Mouse (Mus musculus): ENCODE results near the gene Gm4303.
"Not testable (repeated sequence)": the region's sequence is repeated elsewhere in the genome, so short reads cannot be mapped to it uniquely, and the experiment has no call there.

The Gm4303 gene

DNA sequence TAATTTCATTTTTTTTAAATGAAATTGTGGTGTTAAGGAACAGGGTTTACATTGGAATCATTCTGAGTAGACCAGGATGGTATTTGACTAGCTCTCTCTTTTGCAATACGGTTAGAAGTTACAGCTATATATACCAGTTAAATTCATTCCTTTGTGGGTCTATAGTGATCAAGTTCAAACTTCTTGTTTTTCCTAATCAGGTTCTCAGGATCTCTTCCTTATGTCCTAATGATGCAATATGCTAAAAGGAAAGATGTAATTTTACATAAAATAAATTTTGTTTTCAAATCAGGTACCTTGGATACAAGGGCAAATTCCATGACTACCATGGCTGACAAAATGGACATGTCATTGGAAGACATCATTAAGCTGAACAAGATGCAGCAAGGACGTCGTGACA, at the start of gene Gm4303:
Gene Gm4303, plus strand, starts transcription at position 301 of the 400 bp plus-strand sequence.
- not testable (repeated sequence) for DNase-seq

DNA sequence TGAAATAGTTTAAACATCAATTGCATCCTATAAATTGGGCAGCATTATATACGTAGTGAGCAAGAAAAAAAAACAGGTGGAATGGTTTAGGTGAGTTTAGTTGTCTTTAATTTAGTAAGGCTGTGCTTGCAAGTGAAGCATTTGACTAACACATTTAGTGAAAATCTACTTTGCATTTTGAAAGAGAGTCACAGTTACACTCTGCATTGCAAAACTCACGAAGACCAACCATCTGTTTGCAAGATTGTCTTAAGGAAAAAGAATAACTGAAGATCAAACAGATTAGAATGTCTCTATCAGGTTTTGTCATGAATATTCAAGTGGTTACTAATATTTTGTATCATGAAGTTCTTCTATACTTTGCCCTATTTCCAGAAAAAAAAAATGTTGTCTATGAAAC, 49.7 kb upstream of the Gm4303 start:
- no peak for DNase-seq

GRCm38 (mm10) chr10:100300106-100300505, 45.7 kb upstream of the Gm4303 start:
- DNase-seq, result not testable (repeated sequence)

DNA sequence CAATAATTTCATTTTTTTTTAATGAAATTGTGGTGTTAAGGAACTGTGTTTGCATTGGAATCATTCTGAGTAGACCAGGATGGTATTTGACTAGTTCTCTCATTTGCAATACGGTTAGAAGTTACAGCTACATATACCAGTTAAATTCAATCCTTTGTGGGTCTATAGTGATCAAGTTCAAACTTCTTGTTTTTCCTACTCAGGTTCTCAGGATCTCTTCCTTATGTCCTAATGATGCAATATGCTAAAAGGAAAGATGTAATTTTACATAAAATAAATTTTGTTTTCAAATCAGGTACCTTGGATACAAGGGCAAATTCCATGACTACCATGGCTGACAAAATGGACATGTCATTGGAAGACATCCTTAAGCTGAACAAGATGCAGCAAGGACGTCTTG, 10.4 kb upstream of the Gm4303 start, which contains the start of gene Gm4301:
Gene Gm4301, plus strand, starts transcription at position 301 of the 400 bp plus-strand sequence.
- not testable (repeated sequence) for DNase-seq

DNA sequence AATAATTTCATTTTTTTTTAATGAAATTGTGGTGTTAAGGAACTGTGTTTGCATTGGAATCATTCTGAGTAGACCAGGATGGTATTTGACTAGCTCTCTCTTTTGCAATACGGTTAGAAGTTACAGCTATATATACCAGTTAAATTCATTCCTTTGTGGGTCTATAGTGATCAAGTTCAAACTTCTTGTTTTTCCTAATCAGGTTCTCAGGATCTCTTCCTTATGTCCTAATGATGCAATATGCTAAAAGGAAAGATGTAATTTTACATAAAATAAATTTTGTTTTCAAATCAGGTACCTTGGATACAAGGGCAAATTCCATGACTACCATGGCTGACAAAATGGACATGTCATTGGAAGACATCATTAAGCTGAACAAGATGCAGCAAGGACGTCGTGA, 5.2 kb upstream of the Gm4303 start, which contains the start of gene Gm4302:
Gene Gm4302, plus strand, starts transcription at position 301 of the 400 bp plus-strand sequence.
- not testable (repeated sequence) for DNase-seq

DNA sequence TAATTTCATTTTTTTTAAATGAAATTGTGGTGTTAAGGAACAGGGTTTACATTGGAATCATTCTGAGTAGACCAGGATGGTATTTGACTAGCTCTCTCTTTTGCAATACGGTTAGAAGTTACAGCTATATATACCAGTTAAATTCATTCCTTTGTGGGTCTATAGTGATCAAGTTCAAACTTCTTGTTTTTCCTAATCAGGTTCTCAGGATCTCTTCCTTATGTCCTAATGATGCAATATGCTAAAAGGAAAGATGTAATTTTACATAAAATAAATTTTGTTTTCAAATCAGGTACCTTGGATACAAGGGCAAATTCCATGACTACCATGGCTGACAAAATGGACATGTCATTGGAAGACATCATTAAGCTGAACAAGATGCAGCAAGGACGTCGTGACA, 5.0 kb downstream of the Gm4303 start, which contains the start of gene Gm4305:
Gene Gm4305, plus strand, starts transcription at position 301 of the 400 bp plus-strand sequence.
- DNase-seq, result not testable (repeated sequence)

DNA sequence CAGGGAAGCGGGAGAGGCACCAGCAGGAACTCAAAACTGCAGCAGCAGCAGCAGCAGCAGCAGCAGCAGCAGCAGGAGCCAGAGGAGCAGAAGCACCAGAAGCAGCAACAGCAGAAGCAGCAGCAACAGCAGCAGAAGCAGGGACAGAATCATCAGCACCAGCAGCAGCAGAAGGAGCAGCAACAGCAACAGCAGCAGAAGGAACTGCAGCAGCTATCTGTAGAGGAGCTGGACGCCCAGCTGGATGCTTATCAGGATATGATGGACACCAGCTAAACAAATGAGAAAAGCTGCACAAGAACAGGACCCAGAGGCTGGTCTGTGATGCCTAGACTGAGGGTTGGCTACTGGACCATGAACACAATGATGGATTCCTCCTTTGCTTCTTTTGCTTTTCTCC, 11.1 kb downstream of the Gm4303 start:
- DNase-seq, result peak; percentile 0 to 3

DNA sequence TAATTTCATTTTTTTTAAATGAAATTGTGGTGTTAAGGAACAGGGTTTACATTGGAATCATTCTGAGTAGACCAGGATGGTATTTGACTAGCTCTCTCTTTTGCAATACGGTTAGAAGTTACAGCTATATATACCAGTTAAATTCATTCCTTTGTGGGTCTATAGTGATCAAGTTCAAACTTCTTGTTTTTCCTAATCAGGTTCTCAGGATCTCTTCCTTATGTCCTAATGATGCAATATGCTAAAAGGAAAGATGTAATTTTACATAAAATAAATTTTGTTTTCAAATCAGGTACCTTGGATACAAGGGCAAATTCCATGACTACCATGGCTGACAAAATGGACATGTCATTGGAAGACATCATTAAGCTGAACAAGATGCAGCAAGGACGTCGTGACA, 15.3 kb downstream of the Gm4303 start, which contains the start of gene Gm4307:
Gene Gm4307, plus strand, starts transcription at position 301 of the 400 bp plus-strand sequence.
- DNase-seq, result not testable (repeated sequence)

- not testable (repeated sequence) for DNase-seq
These were observed 36.7 kb downstream of the Gm4303 start, which contains the start of gene Gm4312 for GRCm38 (mm10) chr10:100382460-100382859. Gene Gm4312, minus strand, starts transcription at chr10:100382560.
